Mouse (Mus musculus): ENCODE results near the gene Smarce1. TPM values are rescaled to one million over a fixed set of nuclear protein-coding genes. Genes with fewer than 3 reads are reported as not detected.

Gene Smarce1
- total and polyA plus RNA-seq, 3 experiments, result 149 to 464 (median 246) TPM

DNA sequence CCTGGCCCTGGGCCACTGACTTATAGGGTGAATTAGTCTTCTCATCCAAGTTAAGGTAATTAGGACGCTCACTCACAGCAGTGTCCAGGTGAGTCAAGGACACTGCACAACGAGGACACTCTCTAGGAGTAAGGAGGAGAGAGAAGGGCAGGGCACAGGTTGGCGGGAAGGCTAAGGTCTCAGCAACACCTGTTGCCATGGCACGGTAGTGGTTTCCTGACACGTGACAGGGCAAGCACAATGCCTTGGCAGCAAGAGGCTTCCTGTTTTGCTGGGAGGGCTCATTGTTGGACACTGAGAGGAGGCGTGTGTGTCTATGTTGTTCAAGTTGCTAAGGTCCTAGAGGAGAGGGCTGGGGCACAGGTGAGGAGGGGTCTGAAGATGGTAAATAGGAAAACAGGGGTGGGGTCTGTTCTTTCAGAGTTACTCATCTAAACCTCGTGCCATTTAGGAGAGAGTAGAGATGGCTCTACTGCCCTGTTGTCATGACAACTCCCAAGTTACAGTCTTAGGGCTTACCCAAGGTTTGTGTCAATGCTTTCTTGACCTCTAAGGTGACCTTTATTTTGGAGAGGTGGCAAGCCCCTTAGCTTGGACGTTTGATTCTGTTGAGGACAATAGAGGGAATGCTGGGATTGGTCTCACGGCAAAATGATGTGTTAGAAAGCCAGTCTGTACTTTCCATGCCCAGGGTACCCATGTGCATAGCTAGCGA, 67.7 kb downstream of the Smarce1 start:
- no peak overlapping the region for H3K4me2 ChIP-seq (ENCODE audit: insufficient read depth, low read depth, poor library complexity, severe bottlenecking)
- H3K4me3 ChIP-seq (replicated peaks in 1 of 3; ENCODE audit: low read depth in 2 of 3, low read length in 2 of 3, poor library complexity in 1 of 3), result peak overlapping the region in 1 of 3 experiments; percentile 9
- in situ Hi-C loops (cut with MboI; ENCODE audit: low pct_ligation_motif_present, low pct_unique_long_range_greater_than_20kb, low sequenced_read_pairs), result no loop called here
- peaks cover 46 to 77% of the 10 kb centered on the region in 2 experiments for H3K4me1 ChIP-seq (ENCODE audit: control insufficient read depth in 1 of 2, insufficient read depth in 2 of 2)
- no peaks in the 10 kb centered on the region for H3K79me2 ChIP-seq (replicated peaks; ENCODE audit: control insufficient read depth, extremely low read depth, insufficient read depth, poor library complexity, severe bottlenecking)
- H3K9me3 ChIP-seq (replicated peaks; ENCODE audit: low read length), result no peaks in the 10 kb centered on the region
- H3K9ac ChIP-seq (ENCODE audit: insufficient read depth, low read depth), result no peak overlapping the region
- dilution Hi-C loops (cut with MboI; ENCODE audit: extremely low pct_ligation_motif_present, extremely low pct_unique_long_range_greater_than_20kb, low sequenced_read_pairs), result no loop called here
- H3K27me3 ChIP-seq (replicated peaks), result no peaks in the 10 kb centered on the region
- H3K36me3 ChIP-seq (replicated peaks in 1 of 2; ENCODE audit: control insufficient read depth in 1 of 2, insufficient read depth in 1 of 2, low read length in 1 of 2), result no peaks in the 10 kb centered on the region
- peak; percentile 44 for DNase-seq (ENCODE audit: extremely low read depth)
- no peak overlapping the region for H3K27ac ChIP-seq (ENCODE audit: insufficient read depth, low read depth)
- TF ChIP-seq USF1 (IDR thresholded peaks at IDR 0.05; ENCODE audit: low read depth, low read length), result peak; percentile 72
- 0 out of 2 replicates have a peak, but pooled peaks have one; percentile 29 for TF ChIP-seq SIN3A (IDR thresholded peaks at IDR 0.05; ENCODE audit: low read length)
- TF ChIP-seq ZC3H11A (IDR thresholded peaks at IDR 0.05; ENCODE audit: low read depth, low read length), result no peak
- peak; percentile 65 for TF ChIP-seq USF2 (conservative IDR thresholded peaks at IDR 0.05; ENCODE audit: low read depth, low read length)
- TF ChIP-seq EP300 (IDR thresholded peaks at IDR 0.05; ENCODE audit: low read length), result 0 out of 2 replicates have a peak, but pooled peaks have one; percentile 39
- TF ChIP-seq MAX (IDR thresholded peaks at IDR 0.05; ENCODE audit: low read length), result peak; percentile 66; the same call in 1 of the 2 replicates
- TF ChIP-seq IRF4 (IDR thresholded peaks at IDR 0.05; ENCODE audit: low read depth, low read length), result 0 out of 2 replicates have a peak, but pooled peaks have one; percentile 10
- no peak for TF ChIP-seq CHD1 (IDR thresholded peaks at IDR 0.05; ENCODE audit: low read depth, low read length)
- no peak for TF ChIP-seq UBTF (IDR thresholded peaks at IDR 0.05; ENCODE audit: low read depth, low read length)
- TF ChIP-seq ELF1 (IDR thresholded peaks at IDR 0.05; ENCODE audit: low read depth, low read length), result peak; percentile 60; the same call in 1 of the 2 replicates
- TF ChIP-seq E2F4 (IDR thresholded peaks at IDR 0.05; ENCODE audit: insufficient replicate concordance, low read depth, low read length), result 0 out of 2 replicates have a peak, but pooled peaks have one; percentile 30
- no peak for TF ChIP-seq ETS1 (conservative IDR thresholded peaks at IDR 0.05; ENCODE audit: low read depth, low read length)
- TF ChIP-seq GABPA (IDR thresholded peaks at IDR 0.05; ENCODE audit: insufficient replicate concordance, low read depth, low read length), result no peak
- TF ChIP-seq BHLHE40 (IDR thresholded peaks at IDR 0.05; ENCODE audit: low read depth, low read length), result peak; percentile 85
- TF ChIP-seq MXI1 (IDR thresholded peaks at IDR 0.05; ENCODE audit: low read depth, low read length), result peak; percentile 64; the same call in 1 of the 2 replicates

DNA sequence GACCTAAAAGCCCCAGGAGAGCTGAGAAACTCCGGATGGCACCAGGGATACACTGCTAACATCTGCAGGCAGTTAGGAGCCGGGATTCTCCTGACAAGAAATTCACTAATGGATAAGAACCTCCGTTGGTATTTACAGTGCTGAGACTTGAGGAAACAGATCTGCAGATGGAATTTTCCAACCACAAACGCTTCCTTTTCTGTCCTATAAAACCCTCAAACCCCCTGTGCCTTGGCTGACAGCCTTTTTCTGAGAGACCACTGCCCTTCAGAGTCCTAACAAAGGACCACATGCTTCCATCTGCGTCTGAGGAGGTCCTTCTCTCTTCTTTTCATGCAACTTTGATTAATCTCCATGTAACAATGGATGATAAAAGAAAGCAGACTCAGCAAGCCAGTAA, 69.2 kb downstream of the Smarce1 start:
- Histone ChIP-seq H3K79me2 (replicated peaks; ENCODE audit: control insufficient read depth, extremely low read depth, insufficient read depth, poor library complexity, severe bottlenecking) (no peaks in the 10 kb centered on the region), H3K36me3 (replicated peaks in 1 of 2; ENCODE audit: control insufficient read depth in 1 of 2, insufficient read depth in 1 of 2, low read length in 1 of 2) (no peaks in the 10 kb centered on the region), H3K9me3 (replicated peaks; ENCODE audit: low read length) (no peaks in the 10 kb centered on the region), H3K4me1 (ENCODE audit: control insufficient read depth in 1 of 2, insufficient read depth in 2 of 2) (peaks cover 38 to 67% of the 10 kb centered on the region in 2 experiments), H3K4me3 (replicated peaks in 1 of 3; ENCODE audit: low read depth in 2 of 3, low read length in 2 of 3, poor library complexity in 1 of 3) (no peak overlapping the region), H3K4me2 (ENCODE audit: insufficient read depth, low read depth, poor library complexity, severe bottlenecking) (no peak overlapping the region), H3K27me3 (replicated peaks) (no peaks in the 10 kb centered on the region), H3K9ac (ENCODE audit: insufficient read depth, low read depth) (no peak overlapping the region), H3K27ac (ENCODE audit: insufficient read depth, low read depth) (no peak overlapping the region)
- dilution Hi-C loops (cut with MboI; ENCODE audit: extremely low pct_ligation_motif_present, extremely low pct_unique_long_range_greater_than_20kb, low sequenced_read_pairs), result no loop called here
- peak; percentile 59; the same call in 1 of the 2 replicates for TF ChIP-seq MYC (IDR thresholded peaks at IDR 0.05; ENCODE audit: low read depth, low read length)
- TF ChIP-seq MAX (IDR thresholded peaks at IDR 0.05; ENCODE audit: low read length), result peak; percentile 47; the same call in 1 of the 2 replicates
- TF ChIP-seq TBP (conservative IDR thresholded peaks at IDR 0.05; ENCODE audit: low read depth, low read length), result no peak
- no peak for TF ChIP-seq USF1 (IDR thresholded peaks at IDR 0.05; ENCODE audit: low read depth, low read length)
- TF ChIP-seq MEF2A (IDR thresholded peaks at IDR 0.05; ENCODE audit: borderline replicate concordance, low read depth, low read length), result peak; percentile 89
- peak; percentile 97 for TF ChIP-seq EP300 (IDR thresholded peaks at IDR 0.05; ENCODE audit: low read length)
- peak; percentile 78 for TF ChIP-seq IRF4 (IDR thresholded peaks at IDR 0.05; ENCODE audit: low read depth, low read length)
- peak; percentile 69 for TF ChIP-seq TCF12 (IDR thresholded peaks at IDR 0.05; ENCODE audit: low read depth, low read length)
- TF ChIP-seq NELFE (IDR thresholded peaks at IDR 0.05; ENCODE audit: low read depth, low read length), result no peak
- TF ChIP-seq RCOR1 (conservative IDR thresholded peaks at IDR 0.05; ENCODE audit: low read depth, low read length), result peak; percentile 73; the same call in 1 of the 2 replicates
- TF ChIP-seq BHLHE40 (IDR thresholded peaks at IDR 0.05; ENCODE audit: low read depth, low read length), result peak; percentile 72
- TF ChIP-seq CHD2 (IDR thresholded peaks at IDR 0.05; ENCODE audit: low read length), result no peak
- 0 out of 2 replicates have a peak, but pooled peaks have one; percentile 14 for TF ChIP-seq KAT2A (IDR thresholded peaks at IDR 0.05; ENCODE audit: insufficient replicate concordance, low read length)
- TF ChIP-seq MAFK (IDR thresholded peaks at IDR 0.05; ENCODE audit: insufficient replicate concordance, low read length), result peak; percentile 66; the same call in 1 of the 2 replicates
- TF ChIP-seq USF2 (conservative IDR thresholded peaks at IDR 0.05; ENCODE audit: low read depth, low read length), result no peak
- TF ChIP-seq ETS1 (conservative IDR thresholded peaks at IDR 0.05; ENCODE audit: low read depth, low read length), result peak; percentile 62
- TF ChIP-seq SMC3 (IDR thresholded peaks at IDR 0.05; ENCODE audit: low read depth, low read length), result 0 out of 2 replicates have a peak, but pooled peaks have one; percentile 9
- peak; percentile 69 for TF ChIP-seq SIN3A (IDR thresholded peaks at IDR 0.05; ENCODE audit: low read length)
- TF ChIP-seq ZC3H11A (IDR thresholded peaks at IDR 0.05; ENCODE audit: low read depth, low read length), result no peak
- in situ Hi-C loops (cut with MboI; ENCODE audit: low pct_ligation_motif_present, low pct_unique_long_range_greater_than_20kb, low sequenced_read_pairs), result no loop called here
- no peak for DNase-seq (ENCODE audit: extremely low read depth)

All from CH12.LX (cell line).